Mouse (Mus musculus) E14TG2a.4 (cell line): ENCODE results near the gene Vmn1r74.
"Not testable (repeated sequence)": the region's sequence is repeated elsewhere in the genome, so short reads cannot be mapped to it uniquely, and the experiment has no call there.

Source experiments
- H3K27me3 ChIP-seq: 2 replicates; pipeline ENCODE4 v1.6.1; 2014; ENCODE audit warnings: low read length, control low read depth; ENCODE audit not compliant: insufficient read depth
- H3K36me3 ChIP-seq: 2 replicates; pipeline ENCODE4 v1.6.1; 2014; ENCODE audit warnings: low read length, control low read depth; ENCODE audit not compliant: insufficient read depth
- H3K4me1 ChIP-seq: replicated peaks from 2 replicates; pipeline ENCODE4 v1.6.1; 2014; ENCODE audit warnings: low read depth, low read length, control low read depth
- H3K4me3 ChIP-seq: replicated peaks from 2 replicates; pipeline ENCODE4 v1.5.1; 2014; ENCODE audit warnings: mild to moderate bottlenecking, low read length
- H3K9me3 ChIP-seq: 2 replicates; pipeline ENCODE4 v1.6.1; 2014; ENCODE audit warnings: low read length, control low read depth
- CTCF ChIP-seq: conservative IDR thresholded peaks from 2 replicates; pipeline ENCODE4 v1.5.1; 2014; ENCODE audit warnings: low read length
- NANOG ChIP-seq: IDR thresholded peaks from 2 replicates; pipeline ENCODE4 v1.6.1; 2014; ENCODE audit warnings: borderline replicate concordance, low read length, mixed read lengths
- POU5F1 ChIP-seq: IDR thresholded peaks from 2 replicates; pipeline ENCODE4 v1.6.1; 2014; ENCODE audit warnings: low read length, borderline replicate concordance

The Vmn1r74 gene

DNA sequence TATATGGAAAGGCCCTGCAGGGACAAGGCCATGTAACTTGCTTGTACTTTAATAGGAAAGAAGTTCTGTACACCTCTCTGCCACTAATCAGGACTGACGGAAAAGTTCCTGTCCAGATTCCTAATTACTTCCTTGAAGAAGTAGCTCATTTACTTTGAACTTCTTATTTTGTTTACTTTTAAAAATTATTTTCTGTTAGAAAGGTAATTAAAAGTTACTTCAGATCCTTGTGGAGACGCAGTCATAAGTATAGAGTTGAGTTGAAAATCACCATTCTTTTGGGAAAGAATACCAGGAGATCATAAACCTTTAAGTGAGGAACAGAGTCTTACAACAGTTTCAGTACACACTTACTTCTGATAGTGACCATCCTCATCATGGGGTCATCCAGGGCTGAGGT lies at the start of gene Vmn1r74:
Gene Vmn1r74 (plus strand): TSS at position 301 of the 400 bp plus-strand sequence.
- Histone ChIP-seq H3K4me1 (no peaks in the 10 kb centered on the region), H3K36me3 (no peaks in the 10 kb centered on the region), H3K4me3 (no peak within 1 kb of the TSS), H3K27me3 (no peaks in the 10 kb centered on the region), H3K9me3 (peaks cover 22% of the 10 kb centered on the region)
- TF ChIP-seq CTCF (no peak), NANOG (no peak), POU5F1 (no peak)

DNA sequence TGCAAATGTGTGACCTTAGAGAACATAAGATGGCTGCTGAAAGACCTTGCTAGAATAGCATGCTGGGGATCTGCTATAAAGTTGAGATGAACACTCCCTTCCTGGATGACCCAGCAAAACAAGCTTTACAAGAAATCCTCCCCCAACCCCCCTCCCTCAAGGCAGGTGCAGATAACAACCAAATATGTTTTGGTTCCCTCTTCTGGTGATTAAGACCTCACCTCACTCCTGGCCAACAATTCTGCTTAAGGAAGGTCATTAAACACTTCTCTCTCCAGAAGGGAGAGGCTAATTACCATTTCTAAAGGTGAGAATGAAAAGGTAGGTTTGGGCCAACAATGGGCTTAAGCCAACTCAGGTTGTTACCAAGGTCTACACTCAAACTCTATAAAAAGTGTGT lies 20.0 kb upstream of the Vmn1r74 start:
- no peak overlapping the region for H3K4me3 ChIP-seq
- H3K4me1 ChIP-seq: no peaks in the 10 kb centered on the region
- TF ChIP-seq POU5F1 (no peak), NANOG (no peak), CTCF (no peak)
- no peaks in the 10 kb centered on the region for H3K36me3 ChIP-seq
- peaks cover 93% of the 10 kb centered on the region for H3K9me3 ChIP-seq
- H3K27me3 ChIP-seq: no peaks in the 10 kb centered on the region

DNA sequence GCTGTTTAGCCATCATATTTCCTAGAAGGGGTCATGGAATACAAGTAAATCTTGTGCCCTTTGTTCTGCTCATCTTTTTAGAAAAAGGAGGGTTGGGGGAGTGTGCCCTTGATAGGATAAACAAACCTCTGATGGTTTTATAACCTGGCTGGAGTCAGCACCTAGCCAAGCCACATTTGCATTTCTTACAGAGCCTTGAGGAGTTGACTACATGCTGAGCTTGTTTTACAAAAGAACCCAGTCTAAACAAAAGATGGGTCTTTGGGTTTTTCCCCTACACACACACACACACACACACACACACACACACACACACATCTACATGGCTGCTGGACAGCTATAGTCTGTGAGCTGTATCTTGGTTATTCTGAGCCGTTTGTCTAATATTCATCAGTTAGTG lies 11.6 kb upstream of the Vmn1r74 start:
- Histone ChIP-seq H3K9me3 (peaks cover 56% of the 10 kb centered on the region), H3K27me3 (no peaks in the 10 kb centered on the region), H3K4me1 (peaks cover 8% of the 10 kb centered on the region), H3K36me3 (no peaks in the 10 kb centered on the region), H3K4me3 (no peak overlapping the region)
- TF ChIP-seq POU5F1: no peak

DNA sequence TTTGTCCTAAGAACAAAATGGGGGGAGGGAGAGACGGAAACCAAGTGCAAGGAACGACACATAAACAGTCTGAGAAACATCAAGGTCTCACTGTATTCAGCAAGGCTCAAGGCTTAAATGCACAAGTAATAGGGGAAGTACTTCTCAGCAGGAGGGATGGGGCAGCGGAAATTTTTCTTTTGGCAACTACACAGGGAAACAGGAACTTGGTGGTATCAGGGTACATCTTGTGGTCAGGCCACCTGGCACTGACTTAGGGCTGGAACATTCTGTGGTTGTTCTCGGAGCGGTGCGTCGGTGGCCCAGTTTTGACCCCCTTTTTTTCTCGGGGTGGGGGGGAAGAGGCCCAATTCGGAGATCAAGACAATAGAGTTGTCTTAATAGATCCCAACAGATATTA lies 10.5 kb upstream of the Vmn1r74 start:
- H3K27me3 ChIP-seq, H3K4me1 ChIP-seq, H3K36me3 ChIP-seq, H3K4me3 ChIP-seq: not testable (repeated sequence)
- H3K9me3 ChIP-seq: peaks cover 48% of the 10 kb centered on the region

DNA sequence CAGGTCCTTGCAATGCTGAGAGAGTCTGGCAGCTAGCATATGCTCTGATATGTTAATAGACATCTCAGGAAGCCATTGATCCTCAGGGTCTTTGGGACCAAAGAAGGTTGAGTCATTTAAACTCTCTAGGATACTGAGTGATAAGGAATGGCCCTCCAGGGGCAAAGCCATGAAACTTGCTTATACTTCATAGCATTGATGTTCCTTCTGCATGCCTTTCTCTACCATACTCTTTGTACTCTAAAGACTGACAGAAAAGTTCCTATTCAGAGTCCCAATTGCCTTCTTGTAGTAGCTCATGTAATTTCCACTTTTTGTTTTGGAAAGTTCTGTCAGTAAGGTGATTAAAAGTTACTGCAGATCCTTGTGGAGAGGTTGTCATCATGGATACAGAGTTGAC lies 40.5 kb downstream of the Vmn1r74 start, which contains the start of gene Vmn1r75:
Gene Vmn1r75 (plus strand): TSS at position 301 of the 400 bp plus-strand sequence.
- Histone ChIP-seq H3K9me3 (no peaks in the 10 kb centered on the region), H3K36me3 (no peaks in the 10 kb centered on the region), H3K27me3 (no peaks in the 10 kb centered on the region), H3K4me1 (no peaks in the 10 kb centered on the region), H3K4me3 (no peak within 1 kb of the TSS)
- TF ChIP-seq POU5F1 (no peak), CTCF (no peak), NANOG (no peak)
